Mouse (Mus musculus) common myeloid progenitor, adult 5-6 weeks (primary cell): ENCODE measurements at regions not wholly inside any gene's neighbourhood (a gene's known extent, or its start where the extent isn't known, plus 50 kb on each side); places are given as distances from the start of the nearest gene placed in this dataset.

Experiments used
- ATAC-seq: replicated peaks from 2 replicates; pipeline ENCODE4 v1.8.0; 2016; ENCODE audit warnings: low read depth, mild to moderate bottlenecking, moderate TSS enrichment, inconsistent platforms; ENCODE audit not compliant: poor library complexity, severe bottlenecking

DNA sequence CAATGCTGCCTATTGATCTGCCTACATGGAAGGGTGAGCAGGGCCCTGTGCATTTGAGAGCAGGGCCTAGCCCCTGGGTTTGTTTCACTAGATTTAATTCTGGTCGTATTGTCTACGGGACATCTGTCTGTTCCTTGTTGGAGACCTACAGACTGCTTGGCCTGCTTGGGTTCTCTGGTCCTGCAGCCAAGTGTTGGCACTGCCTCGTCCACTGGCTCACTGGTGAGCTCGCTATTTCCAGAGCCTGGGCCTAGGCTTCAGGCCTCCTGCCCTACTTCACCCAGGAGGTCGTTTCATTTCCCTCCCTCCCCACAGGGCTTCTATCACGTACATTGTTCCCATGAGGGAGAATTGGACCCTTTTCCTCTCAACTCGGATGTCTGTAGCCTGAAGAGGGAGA, 62.2 kb upstream of the Blcap start:
- no peak for ATAC-seq

DNA sequence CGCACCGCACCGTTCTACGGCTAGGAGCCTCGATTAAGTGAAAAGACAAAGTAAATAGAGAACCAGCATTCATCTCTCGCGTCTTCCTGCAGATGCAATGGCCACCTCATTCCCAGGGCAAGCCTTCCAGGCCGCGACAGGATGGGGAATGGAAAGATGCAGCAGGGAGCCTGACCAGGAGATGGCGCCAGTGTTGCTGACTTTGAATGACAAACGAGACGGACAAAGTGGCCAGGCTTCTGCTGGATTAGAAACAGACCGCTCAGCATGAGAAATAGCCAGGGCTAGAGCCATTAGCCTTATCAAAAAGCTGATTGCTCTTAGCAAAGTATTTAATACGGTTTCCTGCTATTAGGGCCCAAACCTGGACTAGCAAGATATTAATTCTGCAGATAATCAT, 64.6 kb upstream of the Blcap start:
- peak; percentile 69 for ATAC-seq

DNA sequence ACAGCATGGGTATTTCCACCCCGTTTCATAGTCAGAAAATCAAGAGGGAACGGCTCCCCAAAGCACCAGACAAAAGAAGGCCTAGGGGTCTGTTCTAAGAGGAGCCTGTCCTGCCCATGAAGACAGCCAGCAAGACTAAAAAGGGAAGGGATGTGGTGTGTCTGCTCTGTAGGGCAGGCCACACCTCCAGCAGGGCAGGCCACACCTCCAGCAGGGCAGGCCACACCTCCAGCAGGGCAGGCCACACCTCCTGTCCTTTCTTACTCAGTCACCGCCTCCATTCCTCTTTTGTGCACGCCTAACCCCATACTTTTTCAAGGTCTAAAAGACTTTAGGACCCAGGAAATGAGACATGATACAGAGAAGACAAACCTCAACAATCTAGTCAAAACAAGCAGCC, 69.8 kb upstream of the Blcap start:
- peak; percentile 98 for ATAC-seq

DNA sequence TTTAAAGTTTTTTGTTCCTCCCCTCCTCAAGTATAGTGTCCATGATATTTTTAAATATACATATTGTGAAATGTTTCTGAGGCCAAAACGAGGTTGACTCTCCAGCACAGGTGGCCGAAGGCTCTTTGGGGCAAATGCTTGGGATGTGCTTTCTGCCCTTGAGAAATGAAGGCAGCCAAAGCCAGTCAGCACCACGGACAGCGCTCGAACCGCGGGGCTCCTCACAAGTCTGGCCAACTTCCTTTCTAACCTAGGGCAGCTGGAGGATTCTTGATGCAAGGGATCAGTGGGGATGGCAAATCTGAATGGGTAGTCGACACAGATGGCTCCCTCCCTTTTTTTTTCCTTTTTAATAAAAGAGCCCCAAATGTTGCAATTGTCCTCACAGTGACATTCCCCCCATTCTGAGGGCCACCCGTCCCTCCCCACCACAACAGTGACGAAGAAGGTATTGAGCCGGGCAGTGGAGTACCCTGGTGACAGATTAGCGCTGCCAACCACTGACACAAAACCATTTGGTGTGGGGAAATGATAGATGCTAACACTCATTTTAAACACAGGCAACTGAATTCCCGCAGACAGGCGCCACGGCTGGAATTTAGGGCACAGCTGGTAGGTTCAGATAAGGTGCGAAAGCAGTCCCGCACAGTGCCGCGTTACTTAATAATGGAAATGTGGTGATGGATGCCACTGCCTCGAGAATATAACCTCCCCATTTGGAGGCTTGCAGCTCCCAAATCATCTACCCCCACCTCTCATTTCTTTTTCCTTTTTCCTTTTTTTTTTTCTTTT, 73.4 kb upstream of the Ctnnbl1 start:
- peak; percentile 62 for ATAC-seq

DNA sequence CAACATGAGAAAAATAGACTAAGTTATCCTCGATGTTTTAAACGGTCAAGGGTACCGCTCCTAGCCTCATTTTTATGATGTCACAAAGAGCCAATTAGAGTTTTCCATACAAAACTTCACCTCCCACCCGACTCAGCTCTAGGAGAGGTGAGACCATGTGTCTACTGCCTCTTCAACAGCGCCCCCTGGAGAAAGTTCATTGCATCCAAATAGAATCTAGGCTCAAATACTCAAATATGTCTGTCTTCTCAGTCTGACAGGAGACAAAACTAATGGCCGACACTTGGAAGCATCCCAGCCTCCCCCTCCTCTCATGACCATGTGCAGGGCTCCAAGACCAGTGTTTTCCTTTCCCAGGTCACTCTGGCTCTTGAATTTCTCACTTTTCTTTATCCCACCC, 72.7 kb upstream of the Ctnnbl1 start:
- no peak for ATAC-seq

DNA sequence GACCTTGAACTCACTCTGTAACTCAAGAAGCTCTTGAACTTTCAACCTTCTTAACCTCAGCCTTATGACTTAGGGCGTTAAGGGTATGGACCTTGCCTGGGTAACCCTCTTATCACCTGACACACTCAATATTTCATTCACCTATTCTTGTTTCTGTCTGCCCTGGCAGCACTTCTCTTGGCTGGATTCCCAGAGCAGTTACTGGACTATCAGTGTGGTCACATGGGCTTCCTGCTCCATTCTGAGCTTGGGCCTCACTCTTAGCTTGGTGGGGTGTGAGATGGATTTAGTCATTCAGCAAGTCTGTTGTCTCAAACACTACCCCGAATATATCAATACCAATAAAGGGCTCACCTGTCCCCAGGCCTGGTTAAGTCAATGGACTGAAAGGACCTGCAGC, 67.0 kb upstream of the Ctnnbl1 start:
- 0 out of 2 replicates have a peak, but pooled peaks have one; percentile 15 for ATAC-seq

DNA sequence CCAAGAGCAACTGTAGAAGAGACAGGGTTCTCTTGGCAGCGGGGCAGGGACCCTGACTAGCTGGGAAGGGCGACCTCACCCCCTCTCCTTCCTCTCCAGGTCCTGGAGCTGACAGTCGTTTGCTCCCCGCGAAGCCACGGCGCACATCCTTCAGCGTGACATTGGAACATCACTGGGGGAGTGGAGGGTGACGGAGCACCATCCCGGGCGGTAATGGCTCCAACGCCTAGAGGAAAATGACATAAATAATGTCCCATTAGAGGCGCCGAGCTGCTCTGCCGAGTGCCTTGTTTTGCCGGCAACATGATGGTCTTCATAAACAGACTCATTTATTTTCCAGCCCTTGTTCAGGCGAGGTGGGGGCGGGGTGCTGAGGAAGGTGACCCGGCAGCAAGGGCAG, 62.3 kb upstream of the Ctnnbl1 start:
- ATAC-seq: no peak

DNA sequence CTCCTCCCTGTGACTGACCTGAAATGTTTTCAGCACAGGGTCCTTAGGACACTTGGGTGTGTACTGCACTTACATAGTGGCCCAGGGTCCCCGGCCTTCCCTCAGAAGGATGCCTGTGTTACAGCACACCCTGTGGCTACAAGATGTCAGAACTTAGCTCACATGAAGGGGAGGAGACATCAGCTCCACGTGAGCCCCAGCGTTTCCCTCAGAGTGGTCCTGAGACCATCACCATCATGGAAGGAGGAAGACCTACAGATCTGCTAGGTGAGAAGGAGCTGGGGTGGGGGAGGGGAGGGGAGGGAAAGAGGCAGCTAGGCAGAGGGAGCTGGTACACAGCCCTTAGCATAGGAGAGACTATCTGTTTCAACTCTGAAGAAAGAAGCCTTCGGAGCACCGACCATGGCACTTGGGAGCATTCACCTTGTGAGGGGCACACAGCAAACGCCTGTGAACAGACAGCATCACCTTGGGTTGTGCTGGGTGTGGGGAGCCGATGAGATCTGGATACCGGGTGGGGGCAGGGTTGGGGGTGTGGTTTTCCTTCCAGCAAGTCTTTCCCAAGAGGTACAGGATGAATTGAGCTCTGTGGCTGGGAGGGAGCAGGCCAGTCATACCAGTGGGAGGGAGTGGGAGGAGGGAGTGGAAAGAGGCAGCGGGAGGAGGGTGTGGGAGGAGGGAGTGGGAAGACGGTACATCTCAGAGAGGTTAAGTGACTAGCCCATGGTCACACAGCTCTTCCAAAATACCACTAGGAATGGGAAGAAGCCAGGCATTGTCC, 60.6 kb upstream of the Ctnnbl1 start:
- ATAC-seq: no peak

DNA sequence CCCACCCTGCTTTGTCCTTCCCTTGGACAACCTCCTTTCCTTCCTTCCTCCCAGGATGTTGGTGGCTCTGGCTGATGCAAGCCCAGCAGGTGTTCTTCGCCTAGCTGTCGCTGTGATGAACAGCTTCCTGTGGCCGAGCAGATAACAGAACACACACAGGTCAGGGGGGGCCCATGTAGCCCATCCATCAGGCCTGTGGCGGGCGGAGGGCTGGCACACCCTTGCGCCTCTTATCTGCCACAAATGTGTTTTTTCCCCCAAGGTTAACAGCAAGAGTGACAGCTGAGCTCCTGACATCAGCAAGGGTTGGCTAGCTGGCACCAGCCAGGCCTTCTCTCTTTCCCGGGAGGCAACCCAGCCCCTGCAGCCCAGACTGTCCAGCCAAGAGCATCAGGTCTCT, 59.9 kb upstream of the Ctnnbl1 start:
- peak; percentile 63; the same call in 1 of the 2 replicates for ATAC-seq

DNA sequence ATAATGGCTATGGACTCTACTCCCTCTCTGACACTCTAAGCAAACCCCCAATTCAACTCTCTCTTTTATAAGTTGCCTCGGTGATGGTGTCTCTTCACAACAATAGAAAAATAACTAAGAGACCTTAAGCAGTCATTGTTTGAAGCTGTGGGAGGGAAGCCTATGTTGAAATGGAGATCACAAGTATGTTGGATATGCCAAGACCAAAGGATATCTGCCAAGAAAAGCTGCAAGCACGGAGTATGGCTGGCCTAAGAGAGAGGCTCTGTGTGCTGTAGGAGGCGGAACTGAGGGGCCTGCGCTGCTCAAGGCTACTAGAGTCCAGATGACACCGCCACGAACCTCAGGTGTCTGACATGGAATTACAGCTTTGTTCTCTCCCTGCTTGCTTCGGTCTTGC, 55.3 kb upstream of the Ctnnbl1 start:
- no peak for ATAC-seq
